Mouse (Mus musculus): Measurements from ENCODE around the gene Cgnl1. TPM values are rescaled to one million over a fixed set of nuclear protein-coding genes. Genes with fewer than 3 reads are reported as not detected.

The Cgnl1 gene
- polyA plus RNA-seq, 1 experiment from 2014 or later: 6.7 TPM

DNA sequence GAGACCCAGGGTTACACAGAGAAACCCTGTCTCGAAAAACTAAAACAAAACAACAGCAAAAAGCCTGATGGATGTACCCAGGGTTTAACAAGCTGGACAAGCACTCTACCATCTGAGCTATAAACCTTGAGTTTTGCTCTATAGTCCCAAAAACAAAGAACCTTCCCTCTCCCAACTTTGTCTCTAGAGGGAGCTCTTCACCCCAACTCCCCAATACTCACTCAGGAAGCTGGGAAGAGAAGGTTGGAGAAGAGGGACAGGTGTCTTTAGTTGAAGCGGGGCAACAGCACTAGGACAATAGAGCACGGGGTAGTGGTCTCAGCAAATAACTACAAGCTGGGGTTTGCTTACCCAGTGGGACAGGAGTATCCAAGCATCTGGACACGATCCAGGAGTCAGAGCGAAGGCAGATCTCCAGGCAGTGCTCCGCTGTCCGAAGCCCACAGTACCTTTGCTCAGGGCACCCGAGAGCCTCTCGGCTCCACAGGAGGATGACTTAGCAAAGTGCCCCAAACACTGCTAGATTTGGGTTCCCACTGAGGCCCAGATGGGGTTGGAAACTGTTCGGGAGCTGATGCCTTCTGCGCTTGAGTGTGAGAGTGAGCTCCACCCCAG, 37.3 kb upstream of the Cgnl1 start:
- Histone ChIP-seq H3K4me1 (ENCODE audit: control insufficient read depth, insufficient read depth, low read length) (no peaks in the 10 kb centered on the region), H3K27ac (replicated peaks; ENCODE audit: low read depth, low read length) (no peak overlapping the region), H3K36me3 (ENCODE audit: control insufficient read depth, insufficient read depth, low read length) (no peaks in the 10 kb centered on the region), H3K9ac (ENCODE audit: low read length) (no peak overlapping the region), H3K9me3 (ENCODE audit: control insufficient read depth, low read length) (no peaks in the 10 kb centered on the region), H3K4me3 (ENCODE audit: low read depth, low read length) (no peak overlapping the region), H3K27me3 (ENCODE audit: control insufficient read depth, insufficient read depth, low read length) (no peaks in the 10 kb centered on the region), H3K4me2 (ENCODE audit: low read depth, severe bottlenecking) (no peak overlapping the region)
- no peak for ATAC-seq (ENCODE audit: insufficient number of reproducible peaks, low FRiP score, low TSS enrichment, low read depth)
- DNase-seq (ENCODE audit: low spot score): no peak
- 36% methylated on average over 11 of the region's 11 CpGs for WGBS

GRCm38 (mm10) chr9:71807801-71808200, 36.4 kb upstream of the Cgnl1 start:
- H3K9ac ChIP-seq (ENCODE audit: low read length): no peak overlapping the region
- ATAC-seq (ENCODE audit: insufficient number of reproducible peaks, low FRiP score, low TSS enrichment, low read depth) (no peak), DNase-seq (ENCODE audit: low spot score) (no peak)
- no peaks in the 10 kb centered on the region for H3K36me3 ChIP-seq (ENCODE audit: control insufficient read depth, insufficient read depth, low read length)
- no peaks in the 10 kb centered on the region for H3K9me3 ChIP-seq (ENCODE audit: control insufficient read depth, low read length)
- no peak overlapping the region for H3K4me2 ChIP-seq (ENCODE audit: low read depth, severe bottlenecking)
- H3K4me1 ChIP-seq (ENCODE audit: control insufficient read depth, insufficient read depth, low read length): no peaks in the 10 kb centered on the region
- no peak overlapping the region for H3K4me3 ChIP-seq (ENCODE audit: low read depth, low read length)
- 37% methylated on average over 4 of the region's 4 CpGs for WGBS
- no peaks in the 10 kb centered on the region for H3K27me3 ChIP-seq (ENCODE audit: control insufficient read depth, insufficient read depth, low read length)
- H3K27ac ChIP-seq (replicated peaks; ENCODE audit: low read depth, low read length): no peak overlapping the region

GRCm38 (mm10) chr9:71806422-71806805, 35.0 kb upstream of the Cgnl1 start:
- H3K9ac ChIP-seq (ENCODE audit: low read length): no peak overlapping the region
- ATAC-seq (ENCODE audit: insufficient number of reproducible peaks, low FRiP score, low TSS enrichment, low read depth) (peak; percentile 59), DNase-seq (ENCODE audit: low spot score) (peak; percentile 89)
- 11% methylated on average over 2 of the region's 2 CpGs for WGBS
- H3K4me2 ChIP-seq (ENCODE audit: low read depth, severe bottlenecking): no peak overlapping the region
- no peaks in the 10 kb centered on the region for H3K4me1 ChIP-seq (ENCODE audit: control insufficient read depth, insufficient read depth, low read length)
- no peaks in the 10 kb centered on the region for H3K27me3 ChIP-seq (ENCODE audit: control insufficient read depth, insufficient read depth, low read length)
- H3K27ac ChIP-seq (replicated peaks; ENCODE audit: low read depth, low read length): no peak overlapping the region
- no peaks in the 10 kb centered on the region for H3K9me3 ChIP-seq (ENCODE audit: control insufficient read depth, low read length)
- no peak overlapping the region for H3K4me3 ChIP-seq (ENCODE audit: low read depth, low read length)
- no peaks in the 10 kb centered on the region for H3K36me3 ChIP-seq (ENCODE audit: control insufficient read depth, insufficient read depth, low read length)

DNA sequence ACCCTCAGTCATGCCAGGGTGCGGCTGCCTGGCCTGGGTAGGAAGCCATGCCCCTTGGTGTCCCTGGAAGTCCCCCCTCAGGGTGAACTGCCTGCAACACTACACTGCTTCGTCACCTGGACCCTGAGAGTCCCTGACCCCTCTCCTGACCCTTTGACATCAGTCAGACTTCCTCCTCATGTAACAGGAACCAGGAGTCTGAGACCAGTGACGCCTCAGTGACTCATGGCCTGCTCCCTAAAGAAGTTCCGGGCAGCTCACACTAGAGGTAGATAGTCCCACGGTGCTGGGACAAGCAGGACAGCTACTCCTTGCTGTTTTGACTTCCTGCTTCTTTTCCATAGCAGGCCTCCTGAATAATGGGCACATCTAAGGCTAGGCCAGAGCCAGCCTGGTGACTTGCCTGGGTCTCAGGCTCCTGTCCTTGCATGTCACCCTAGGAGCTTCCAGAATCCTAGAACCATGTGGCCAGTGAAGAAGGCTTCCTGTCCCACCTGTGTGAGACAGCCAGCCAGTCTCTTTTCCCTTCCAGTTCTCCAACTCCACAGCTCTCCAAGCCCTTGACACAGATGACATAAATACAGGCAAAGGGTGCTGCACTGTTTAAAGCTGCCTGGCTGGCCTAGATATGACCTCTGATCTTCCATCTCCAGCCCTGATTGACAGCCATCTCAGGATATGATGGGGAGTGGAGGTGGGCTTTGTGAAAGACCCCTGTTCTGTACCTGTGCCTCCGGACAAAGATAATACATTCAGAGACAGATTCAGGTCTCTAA, 34.4 kb upstream of the Cgnl1 start:
- Histone ChIP-seq H3K4me2 (ENCODE audit: low read depth, severe bottlenecking) (no peak overlapping the region), H3K36me3 (ENCODE audit: control insufficient read depth, insufficient read depth, low read length) (no peaks in the 10 kb centered on the region), H3K4me1 (ENCODE audit: control insufficient read depth, insufficient read depth, low read length) (no peaks in the 10 kb centered on the region), H3K27me3 (ENCODE audit: control insufficient read depth, insufficient read depth, low read length) (no peaks in the 10 kb centered on the region), H3K27ac (replicated peaks; ENCODE audit: low read depth, low read length) (no peak overlapping the region), H3K9ac (ENCODE audit: low read length) (no peak overlapping the region), H3K9me3 (ENCODE audit: control insufficient read depth, low read length) (no peaks in the 10 kb centered on the region), H3K4me3 (ENCODE audit: low read depth, low read length) (no peak overlapping the region)
- DNase-seq (ENCODE audit: low spot score) (no peak), ATAC-seq (ENCODE audit: insufficient number of reproducible peaks, low FRiP score, low TSS enrichment, low read depth) (no peak)
- WGBS: 54% methylated on average over 6 of the region's 6 CpGs

- ATAC-seq (ENCODE audit: insufficient number of reproducible peaks, low FRiP score, low TSS enrichment, low read depth): no peak
- Histone ChIP-seq H3K9ac (ENCODE audit: low read length) (no peak overlapping the region), H3K36me3 (ENCODE audit: control insufficient read depth, insufficient read depth, low read length) (no peaks in the 10 kb centered on the region), H3K27me3 (ENCODE audit: control insufficient read depth, insufficient read depth, low read length) (no peaks in the 10 kb centered on the region), H3K4me2 (ENCODE audit: low read depth, severe bottlenecking) (no peak overlapping the region), H3K4me1 (ENCODE audit: control insufficient read depth, insufficient read depth, low read length) (no peaks in the 10 kb centered on the region), H3K27ac (replicated peaks; ENCODE audit: low read depth, low read length) (no peak overlapping the region), H3K9me3 (ENCODE audit: control insufficient read depth, low read length) (no peaks in the 10 kb centered on the region), H3K4me3 (ENCODE audit: low read depth, low read length) (no peak overlapping the region)
- no peak for DNase-seq (ENCODE audit: low spot score)
- WGBS: 25% methylated on average over 6 of the region's 6 CpGs
Observed at GRCm38 (mm10) chr9:71804116-71804515, 32.7 kb upstream of the Cgnl1 start.

DNA sequence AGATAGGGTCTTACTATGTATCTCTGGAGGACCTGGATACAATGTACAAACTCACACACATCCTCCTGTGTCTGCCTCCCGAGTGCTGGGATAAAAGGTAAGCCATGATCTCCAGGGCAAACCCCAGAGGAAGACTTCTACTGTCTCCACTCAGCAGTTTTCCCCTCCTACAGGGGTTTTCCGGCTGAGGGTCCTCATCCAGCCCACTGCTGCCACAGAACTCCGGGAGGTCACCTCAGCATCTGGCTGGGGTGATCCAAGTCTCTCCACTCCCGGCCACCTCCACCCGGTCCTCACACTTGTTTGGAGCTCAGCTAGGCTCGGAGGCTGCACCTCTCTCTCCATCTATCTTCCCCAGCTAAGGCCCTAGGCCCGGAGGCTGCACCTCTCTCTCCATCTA, 31.9 kb upstream of the Cgnl1 start:
- Histone ChIP-seq H3K27me3 (ENCODE audit: control insufficient read depth, insufficient read depth, low read length) (no peaks in the 10 kb centered on the region), H3K9me3 (ENCODE audit: control insufficient read depth, low read length) (no peaks in the 10 kb centered on the region), H3K27ac (replicated peaks; ENCODE audit: low read depth, low read length) (no peak overlapping the region), H3K4me3 (ENCODE audit: low read depth, low read length) (no peak overlapping the region), H3K9ac (ENCODE audit: low read length) (no peak overlapping the region), H3K36me3 (ENCODE audit: control insufficient read depth, insufficient read depth, low read length) (no peaks in the 10 kb centered on the region), H3K4me1 (ENCODE audit: control insufficient read depth, insufficient read depth, low read length) (no peaks in the 10 kb centered on the region), H3K4me2 (ENCODE audit: low read depth, severe bottlenecking) (no peak overlapping the region)
- WGBS: 50% methylated on average over 7 of the region's 7 CpGs
- ATAC-seq (ENCODE audit: insufficient number of reproducible peaks, low FRiP score, low TSS enrichment, low read depth) (no peak), DNase-seq (ENCODE audit: low spot score) (no peak)

DNA sequence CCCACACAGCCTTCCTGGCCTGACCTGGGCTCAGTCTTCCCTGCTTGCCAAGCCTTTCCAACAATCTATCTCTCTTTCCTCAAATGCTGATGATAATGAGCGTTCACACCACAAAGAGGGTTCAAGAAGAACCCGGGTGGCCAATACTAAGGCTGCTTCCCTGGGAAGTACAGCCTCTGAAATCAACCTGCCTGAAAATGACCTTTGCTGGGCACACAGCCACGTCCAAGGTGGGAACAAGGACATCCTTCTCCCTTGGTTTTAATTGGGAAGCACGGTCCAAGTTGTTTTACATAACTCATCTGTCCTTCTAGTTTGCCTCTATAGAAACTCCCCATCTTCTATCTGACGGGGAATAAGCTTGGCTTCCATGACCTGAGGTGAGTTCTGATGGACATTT, 28.2 kb upstream of the Cgnl1 start:
- no peak overlapping the region for H3K4me2 ChIP-seq (ENCODE audit: low read depth, severe bottlenecking)
- DNase-seq (ENCODE audit: low spot score) (no peak), ATAC-seq (ENCODE audit: insufficient number of reproducible peaks, low FRiP score, low TSS enrichment, low read depth) (no peak)
- no peaks in the 10 kb centered on the region for H3K27me3 ChIP-seq (ENCODE audit: control insufficient read depth, insufficient read depth, low read length)
- no peaks in the 10 kb centered on the region for H3K4me1 ChIP-seq (ENCODE audit: control insufficient read depth, insufficient read depth, low read length)
- H3K4me3 ChIP-seq (ENCODE audit: low read depth, low read length): no peak overlapping the region
- no peaks in the 10 kb centered on the region for H3K36me3 ChIP-seq (ENCODE audit: control insufficient read depth, insufficient read depth, low read length)
- 89% methylated on average over 5 of the region's 5 CpGs for WGBS
- H3K9me3 ChIP-seq (ENCODE audit: control insufficient read depth, low read length): no peaks in the 10 kb centered on the region
- H3K27ac ChIP-seq (replicated peaks; ENCODE audit: low read depth, low read length): no peak overlapping the region
- H3K9ac ChIP-seq (ENCODE audit: low read length): no peak overlapping the region

DNA sequence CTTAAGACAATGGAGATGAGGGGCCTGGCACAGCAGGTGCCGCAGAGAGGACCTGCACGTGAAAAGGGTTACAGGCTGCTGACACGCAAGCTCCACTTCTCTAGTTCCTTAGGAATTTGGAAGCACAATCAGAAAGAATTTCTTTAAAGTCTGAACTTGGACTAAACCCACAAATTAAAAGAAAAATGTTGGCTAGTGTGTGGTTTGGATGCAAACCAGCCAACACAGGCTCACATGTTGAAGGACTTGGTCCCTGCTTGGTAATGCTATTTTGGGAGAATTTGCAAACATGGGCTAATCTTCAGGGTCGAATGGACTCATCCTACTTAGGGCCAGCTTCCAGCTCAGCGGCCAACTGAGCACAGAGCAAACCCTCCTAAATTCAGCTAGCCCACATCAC, 26.8 kb upstream of the Cgnl1 start:
- no peak for ATAC-seq (ENCODE audit: insufficient number of reproducible peaks, low FRiP score, low TSS enrichment, low read depth)
- H3K4me3 ChIP-seq (ENCODE audit: low read depth, low read length): no peak overlapping the region
- H3K4me2 ChIP-seq (ENCODE audit: low read depth, severe bottlenecking): no peak overlapping the region
- 82% methylated on average over 5 of the region's 5 CpGs for WGBS
- no peak for DNase-seq (ENCODE audit: low spot score)
- no peaks in the 10 kb centered on the region for H3K36me3 ChIP-seq (ENCODE audit: control insufficient read depth, insufficient read depth, low read length)
- no peak overlapping the region for H3K27ac ChIP-seq (replicated peaks; ENCODE audit: low read depth, low read length)
- no peaks in the 10 kb centered on the region for H3K27me3 ChIP-seq (ENCODE audit: control insufficient read depth, insufficient read depth, low read length)
- no peak overlapping the region for H3K9ac ChIP-seq (ENCODE audit: low read length)
- H3K4me1 ChIP-seq (ENCODE audit: control insufficient read depth, insufficient read depth, low read length): no peaks in the 10 kb centered on the region
- no peaks in the 10 kb centered on the region for H3K9me3 ChIP-seq (ENCODE audit: control insufficient read depth, low read length)

Measured in limb, embryonic 11.5 days (tissue).